Mouse (Mus musculus): ENCODE measurements around the gene Homer1.

DNA sequence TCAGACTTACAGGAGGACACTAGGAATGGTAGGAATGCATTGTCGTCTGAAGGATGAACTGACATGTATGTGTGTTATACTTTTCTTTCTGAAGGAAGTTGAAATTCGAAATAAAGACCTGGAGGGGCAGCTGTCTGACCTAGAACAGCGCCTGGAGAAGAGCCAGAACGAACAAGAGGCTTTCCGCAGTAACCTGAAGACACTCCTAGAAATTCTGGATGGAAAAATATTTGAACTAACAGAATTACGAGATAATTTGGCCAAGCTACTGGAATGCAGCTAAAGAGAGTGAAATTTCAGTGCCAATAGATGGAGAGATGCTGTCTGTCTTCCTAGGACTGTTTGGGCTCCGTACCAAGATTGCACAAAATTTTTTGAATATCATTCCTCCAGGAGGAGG lies 102.5 kb downstream of the Homer1 start:
- no peak for TF ChIP-seq CTCF (IDR thresholded peaks at IDR 0.05; ENCODE audit: extremely low read depth, insufficient read depth, insufficient read length, insufficient replicate concordance)
- TF ChIP-seq POLR2A (IDR thresholded peaks at IDR 0.05; ENCODE audit: low read depth, low read length), result no peak
